ENCODE assay signal across 13 mouse cellular contexts in genomic region chr14:121073093-121073866, GRCm38 (mm10). TPM values are rescaled to one million over a fixed set of nuclear protein-coding genes. Genes with fewer than 3 reads are reported as not detected.
DNase-seq lines count a peak whose midpoint lies in the region; ATAC-seq and TF ChIP-seq lines count a peak whose summit lies in the region.
"Had no signal": no experiment of that assay in that cellular context is flagged by ENCODE, and none has a peak within 500 bp of the region (broad histone marks: within the 10 kb centered on the region; RNA-seq: fewer than 3 reads in every experiment).

No protein-coding gene starts in this region.

- intact Hi-C loops in left cerebral cortex, postnatal 14 days (cut with DNase I) = loop anchor here (5.0 kb wide), 1 partner anchor 34 kb away; no protein-coding TSS in a partner anchor

- DNase-seq in G1E (ENCODE audit: low spot score) = no peak
- no peak for DNase-seq in embryonic facial prominence, embryonic 11.5 days (ENCODE audit: low spot score)
- DNase-seq in urinary bladder, postnatal 4 days (ENCODE audit: low spot score in 2 of 2) = no peak
- no peak for DNase-seq in left cerebral cortex, postnatal 14 days (ENCODE audit: low spot score in 2 of 2)
- DNase-seq in spleen, postnatal 10 days (ENCODE audit: low spot score in 2 of 2) = no peak
- DNase-seq: cerebellum, adult 11-12 months; kidney, adult 18-20 months; retina, postnatal 1 day had no signal

- H3K4me2 ChIP-seq in hindbrain, embryonic 12.5 days (replicated peaks) = no peak overlapping the region
- no peak overlapping the region for H3K4me2 ChIP-seq in hindbrain, embryonic 13.5 days
- H3K4me2 ChIP-seq in embryonic facial prominence, embryonic 11.5 days (ENCODE audit: low read depth, low read length) = no peak overlapping the region
- no peak overlapping the region for H3K4me2 ChIP-seq in intestine, embryonic 16.5 days (ENCODE audit: low read depth, low read length)

- peak; percentile 43; the same call in 1 of the 2 replicates for ATAC-seq in hindbrain, embryonic 12.5 days (ENCODE audit: low FRiP score)
- no peak for ATAC-seq in hindbrain, embryonic 13.5 days (ENCODE audit: low FRiP score)
- ATAC-seq in G1E (ENCODE audit: extremely low read depth, insufficient number of reproducible peaks, low FRiP score, poor library complexity, severe bottlenecking) = no peak
- ATAC-seq in embryonic facial prominence, embryonic 11.5 days (replicated peaks; ENCODE audit: insufficient number of reproducible peaks, low FRiP score, low TSS enrichment, low read depth) = 0 out of 2 replicates have a peak, but pooled peaks have one; percentile 48
- peak; percentile 56; the same call in 1 of the 2 replicates for ATAC-seq in intestine, embryonic 16.5 days

- no peaks in the 10 kb centered on the region for H3K9me3 ChIP-seq in hindbrain, embryonic 12.5 days (replicated peaks)
- H3K9me3 ChIP-seq in hindbrain, embryonic 13.5 days = no peaks in the 10 kb centered on the region
- H3K9me3 ChIP-seq in G1E (replicated peaks) = peaks cover 58% of the 10 kb centered on the region
- H3K9me3 ChIP-seq in embryonic facial prominence, embryonic 11.5 days (replicated peaks; ENCODE audit: control insufficient read depth, low read length) = no peaks in the 10 kb centered on the region
- H3K9me3 ChIP-seq in intestine, embryonic 16.5 days (ENCODE audit: control insufficient read depth, low read length) = no peaks in the 10 kb centered on the region
- H3K9me3 ChIP-seq: heart, embryonic 10.5 days had no signal

- H3K9ac ChIP-seq in hindbrain, embryonic 12.5 days = no peak overlapping the region
- H3K9ac ChIP-seq in hindbrain, embryonic 13.5 days = no peak overlapping the region
- no peak overlapping the region for H3K9ac ChIP-seq in embryonic facial prominence, embryonic 11.5 days (replicated peaks; ENCODE audit: low read length)
- H3K9ac ChIP-seq in intestine, embryonic 16.5 days (ENCODE audit: low read depth, low read length) = no peak overlapping the region

- TF ChIP-seq CTCF in G1E (IDR thresholded peaks at IDR 0.05; ENCODE audit: low read depth, low read length) = no peak

- no peak overlapping the region for H3K27ac ChIP-seq in hindbrain, embryonic 12.5 days
- H3K27ac ChIP-seq in hindbrain, embryonic 13.5 days = no peak overlapping the region
- H3K27ac ChIP-seq in embryonic facial prominence, embryonic 11.5 days (replicated peaks; ENCODE audit: low read depth, low read length) = no peak overlapping the region
- no peak overlapping the region for H3K27ac ChIP-seq in intestine, embryonic 16.5 days (ENCODE audit: low read length)
- H3K27ac ChIP-seq: heart, embryonic 10.5 days; left cerebral cortex, adult 2 months had no signal

- no peak overlapping the region for H3K4me3 ChIP-seq in hindbrain, embryonic 12.5 days
- H3K4me3 ChIP-seq in hindbrain, embryonic 13.5 days = no peak overlapping the region
- peak overlapping the region; percentile 56 for H3K4me3 ChIP-seq in G1E (ENCODE audit: low read depth, low read length)
- no peak overlapping the region for H3K4me3 ChIP-seq in embryonic facial prominence, embryonic 11.5 days (ENCODE audit: low read depth, low read length)
- H3K4me3 ChIP-seq in intestine, embryonic 16.5 days (ENCODE audit: low read length) = no peak overlapping the region
- H3K4me3 ChIP-seq: heart, embryonic 10.5 days; left cerebral cortex, adult 2 months had no signal

- WGBS in hindbrain, embryonic 12.5 days = 99% methylated on average over 5 of the region's 5 CpGs
- 98% methylated on average over 5 of the region's 5 CpGs for WGBS in hindbrain, embryonic 13.5 days
- 92% methylated on average over 5 of the region's 5 CpGs for WGBS in embryonic facial prominence, embryonic 11.5 days
- 98% methylated on average over 5 of the region's 5 CpGs for WGBS in intestine, embryonic 16.5 days

- no peaks in the 10 kb centered on the region for H3K4me1 ChIP-seq in hindbrain, embryonic 12.5 days
- H3K4me1 ChIP-seq in hindbrain, embryonic 13.5 days (replicated peaks) = no peaks in the 10 kb centered on the region
- no peaks in the 10 kb centered on the region for H3K4me1 ChIP-seq in G1E (ENCODE audit: insufficient read depth, low read depth, low read length)
- no peaks in the 10 kb centered on the region for H3K4me1 ChIP-seq in embryonic facial prominence, embryonic 11.5 days (ENCODE audit: control insufficient read depth, insufficient read depth, low read length)
- 0 out of 2 replicates have a peak, but pooled peaks cover 3% of the 10 kb centered on the region for H3K4me1 ChIP-seq in intestine, embryonic 16.5 days (ENCODE audit: control insufficient read depth, insufficient read depth, low read length)

- no peaks in the 10 kb centered on the region for H3K27me3 ChIP-seq in hindbrain, embryonic 12.5 days
- no peaks in the 10 kb centered on the region for H3K27me3 ChIP-seq in hindbrain, embryonic 13.5 days
- H3K27me3 ChIP-seq in G1E (ENCODE audit: insufficient read depth, low read length) = no peaks in the 10 kb centered on the region
- no peaks in the 10 kb centered on the region for H3K27me3 ChIP-seq in embryonic facial prominence, embryonic 11.5 days (ENCODE audit: control insufficient read depth, insufficient read depth, low read length)
- no peaks in the 10 kb centered on the region for H3K27me3 ChIP-seq in intestine, embryonic 16.5 days (replicated peaks; ENCODE audit: control insufficient read depth, insufficient read depth, low read length)

- H3K36me3 ChIP-seq in hindbrain, embryonic 12.5 days = peaks cover 4% of the 10 kb centered on the region; the same call in 1 of the 2 replicates
- peaks cover 8% of the 10 kb centered on the region; the same call in 1 of the 2 replicates for H3K36me3 ChIP-seq in hindbrain, embryonic 13.5 days
- no peaks in the 10 kb centered on the region for H3K36me3 ChIP-seq in G1E (replicated peaks)
- no peaks in the 10 kb centered on the region for H3K36me3 ChIP-seq in embryonic facial prominence, embryonic 11.5 days (replicated peaks; ENCODE audit: control insufficient read depth, insufficient read depth, low read depth, low read length)
- no peaks in the 10 kb centered on the region for H3K36me3 ChIP-seq in intestine, embryonic 16.5 days (ENCODE audit: control insufficient read depth, insufficient read depth, low read length)

RNA-seq across cellular contexts. Expression of gene Farp1, which starts 38.3 kb away (rescaled TPM):
- polyA plus RNA-seq in hindbrain, embryonic 12.5 days (2016; fragmentation: Nextera tagmentation; extraction: Ambion mirVana) = 43.9 and 46.0 TPM in 2 replicates
- 23.3 and 24.8 TPM in 2 replicates for polyA plus RNA-seq in hindbrain, embryonic 13.5 days (2015; fragmentation: Nextera tagmentation; extraction: Ambion mirVana)
- total RNA-seq in G1E (2014; fragmentation: Nextera tagmentation) (not detected in 2 replicates), G1E (2017) (0.27 and 0.41 TPM in 2 replicates)
- 0.01 and 0.03 TPM in 2 replicates for polyA plus RNA-seq in G1E (2012)
- polyA plus RNA-seq in embryonic facial prominence, embryonic 11.5 days (2014; fragmentation: Nextera tagmentation; extraction: Ambion mirVana) = 40.8 and 42.8 TPM in 2 replicates
- 8.7 and 10.5 TPM in 2 replicates for polyA plus RNA-seq in intestine, embryonic 16.5 days (2015; fragmentation: Nextera tagmentation; extraction: Ambion mirVana)
- total RNA-seq in left cerebral cortex, postnatal 14 days (2021) = 100 to 1,000 TPM; 127 to 137 TPM

Comparison
In these comparisons a context has a peak if more than half of its experiments do, and no peak if none do; other contexts are left out.
1. ATAC-seq: peak in hindbrain, embryonic 12.5 days (single experiment), embryonic facial prominence, embryonic 11.5 days (single experiment) and intestine, embryonic 16.5 days (single experiment); none in hindbrain, embryonic 13.5 days (single experiment) and G1E (single experiment).